Mouse (Mus musculus): ENCODE measurements around the gene Mndal. TPM values are rescaled to one million over a fixed set of nuclear protein-coding genes. Genes with fewer than 3 reads are reported as not detected.
"Not testable (repeated sequence)": the region's sequence is repeated elsewhere in the genome, so short reads cannot be mapped to it uniquely, and the experiment has no call there.

Gene Mndal
- polyA plus RNA-seq, 1 experiment from 2014 or later: 0.77 TPM

DNA sequence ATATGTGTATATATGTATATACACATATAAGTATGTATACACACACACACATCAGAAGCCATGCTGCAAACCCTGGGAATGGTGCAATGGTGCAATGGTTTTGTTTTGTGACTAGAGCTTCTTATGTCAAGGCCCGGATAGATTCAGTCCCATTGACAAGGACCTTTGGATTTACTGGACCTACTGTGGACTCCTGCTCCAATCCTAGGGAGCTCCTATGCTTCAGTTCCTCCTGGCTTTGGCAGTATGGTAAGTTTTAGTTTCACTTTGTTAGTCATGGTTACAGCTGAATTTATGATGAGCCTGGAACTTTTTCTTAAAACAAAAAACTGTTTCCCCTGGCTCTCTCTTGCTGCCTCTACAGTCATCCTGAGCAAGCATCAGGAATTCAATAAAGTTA lies 65.2 kb downstream of the Mndal start:
- not testable (repeated sequence) for DNase-seq (ENCODE audit: low spot score); H3K9me3 ChIP-seq; H3K27me3 ChIP-seq (ENCODE audit: insufficient read depth, poor library complexity, severe bottlenecking); H3K36me3 ChIP-seq; H3K4me3 ChIP-seq; H3K4me1 ChIP-seq; H3K27ac ChIP-seq
- WGBS: 93% methylated on average over 1 of the region's 1 CpGs

GRCm38 (mm10) chr1:173868586-173868985 lies 73.7 kb downstream of the Mndal start:
- H3K4me1 ChIP-seq; H3K9me3 ChIP-seq; H3K27ac ChIP-seq; H3K36me3 ChIP-seq; H3K4me3 ChIP-seq; H3K27me3 ChIP-seq (ENCODE audit: insufficient read depth, poor library complexity, severe bottlenecking); DNase-seq (ENCODE audit: low spot score): not testable (repeated sequence)
- WGBS: 79% methylated on average over 1 of the region's 1 CpGs

DNA sequence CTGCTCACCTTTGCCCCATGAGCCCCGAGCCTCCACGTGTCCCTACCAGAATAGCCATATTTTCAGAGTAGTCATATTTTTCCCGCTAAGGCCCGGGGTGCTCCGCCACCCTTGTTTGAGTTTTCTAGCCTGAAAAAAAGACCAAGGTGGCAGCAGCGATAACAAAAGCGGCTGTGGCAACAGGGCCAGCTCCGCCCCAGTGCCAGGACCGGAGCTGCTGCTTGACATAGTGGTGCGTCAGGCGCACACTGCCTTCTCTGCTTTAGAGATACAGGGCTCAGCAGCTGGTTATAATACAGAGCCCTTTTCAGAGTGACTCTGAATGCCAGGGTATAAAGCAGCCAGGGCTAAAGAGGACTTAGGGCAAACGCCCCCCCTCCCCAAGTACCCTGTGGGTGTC lies 75.8 kb downstream of the Mndal start:
- Histone ChIP-seq H3K36me3 (no peaks in the 10 kb centered on the region), H3K4me1 (no peaks in the 10 kb centered on the region), H3K27me3 (ENCODE audit: insufficient read depth, poor library complexity, severe bottlenecking) (no peaks in the 10 kb centered on the region), H3K27ac (no peak overlapping the region), H3K9me3 (no peaks in the 10 kb centered on the region), H3K4me3 (no peak overlapping the region)
- 77% methylated on average over 12 of the region's 12 CpGs for WGBS
- DNase-seq (ENCODE audit: low spot score): no peak

DNA sequence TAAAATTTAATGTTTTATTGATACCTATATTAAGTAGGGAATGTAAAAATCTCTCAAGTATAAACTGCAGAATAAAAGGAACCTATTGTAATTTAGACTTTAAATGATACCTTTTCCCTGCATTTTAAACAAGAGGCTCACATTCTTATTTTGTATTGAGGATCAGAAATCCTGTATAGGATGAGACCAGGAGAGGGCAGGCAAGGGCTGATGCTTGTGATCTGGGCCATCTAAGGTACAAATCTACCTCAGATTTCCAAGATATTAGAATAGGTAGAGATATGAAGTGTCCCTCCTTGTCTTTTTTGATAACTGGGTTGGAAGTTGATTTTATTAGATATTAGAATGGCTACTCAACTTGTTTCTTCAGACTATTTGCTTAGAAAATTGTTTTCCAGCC lies 88.6 kb downstream of the Mndal start:
- not testable (repeated sequence) for H3K27me3 ChIP-seq (ENCODE audit: insufficient read depth, poor library complexity, severe bottlenecking); H3K36me3 ChIP-seq; H3K27ac ChIP-seq; H3K4me1 ChIP-seq; H3K9me3 ChIP-seq; H3K4me3 ChIP-seq; DNase-seq (ENCODE audit: low spot score)

DNA sequence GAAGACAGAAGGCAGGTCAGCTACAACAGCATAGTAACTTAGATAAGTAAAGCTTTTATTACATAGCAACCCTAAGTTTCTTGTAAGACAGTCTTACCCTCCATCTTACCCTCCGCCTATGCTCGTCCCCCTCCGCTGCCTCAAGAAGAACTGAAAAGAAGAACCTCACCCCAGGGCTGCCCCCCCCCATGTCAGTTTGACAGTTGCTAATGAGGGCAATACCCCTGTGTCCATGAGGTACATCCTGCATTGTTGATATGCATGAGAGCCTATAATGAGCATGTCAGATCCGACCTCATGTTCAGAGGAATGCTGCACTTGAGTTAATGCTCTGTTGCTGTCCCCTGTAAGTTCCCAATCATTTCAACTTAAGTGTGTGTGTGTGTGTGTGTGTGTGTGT lies 89.4 kb downstream of the Mndal start:
- H3K4me3 ChIP-seq; H3K27ac ChIP-seq; H3K9me3 ChIP-seq; DNase-seq (ENCODE audit: low spot score); H3K36me3 ChIP-seq; H3K4me1 ChIP-seq; H3K27me3 ChIP-seq (ENCODE audit: insufficient read depth, poor library complexity, severe bottlenecking): not testable (repeated sequence)
- WGBS: 61% methylated on average over 4 of the region's 4 CpGs

- not testable (repeated sequence) for H3K27me3 ChIP-seq (ENCODE audit: insufficient read depth, poor library complexity, severe bottlenecking); H3K27ac ChIP-seq; H3K9me3 ChIP-seq; H3K36me3 ChIP-seq; DNase-seq (ENCODE audit: low spot score); H3K4me1 ChIP-seq; H3K4me3 ChIP-seq
- WGBS: 60% methylated on average over 4 of the region's 4 CpGs
Measured at GRCm38 (mm10) chr1:173846193-173846592, 96.1 kb downstream of the Mndal start.

GRCm38 (mm10) chr1:173844754-173845153 lies 97.5 kb downstream of the Mndal start:
- no peaks in the 10 kb centered on the region for H3K36me3 ChIP-seq
- no peak overlapping the region for H3K27ac ChIP-seq
- H3K9me3 ChIP-seq: no peaks in the 10 kb centered on the region
- no peak overlapping the region for H3K4me3 ChIP-seq
- H3K27me3 ChIP-seq (ENCODE audit: insufficient read depth, poor library complexity, severe bottlenecking): no peaks in the 10 kb centered on the region
- WGBS: 83% methylated on average over 1 of the region's 1 CpGs
- no peak for DNase-seq (ENCODE audit: low spot score)
- peaks cover 5% of the 10 kb centered on the region; the same call in 1 of the 2 replicates for H3K4me1 ChIP-seq

- not testable (repeated sequence) for DNase-seq (ENCODE audit: low spot score); H3K4me3 ChIP-seq; H3K27me3 ChIP-seq (ENCODE audit: insufficient read depth, poor library complexity, severe bottlenecking); H3K27ac ChIP-seq; H3K4me1 ChIP-seq; H3K36me3 ChIP-seq; H3K9me3 ChIP-seq
- WGBS: 60% methylated on average over 2 of the region's 2 CpGs
Measured at GRCm38 (mm10) chr1:173821481-173821803, 120.8 kb downstream of the Mndal start.

GRCm38 (mm10) chr1:173820794-173821480 lies 121.4 kb downstream of the Mndal start:
- 73% methylated on average over 2 of the region's 2 CpGs for WGBS
- H3K4me3 ChIP-seq; H3K27ac ChIP-seq; H3K9me3 ChIP-seq; H3K4me1 ChIP-seq; H3K27me3 ChIP-seq (ENCODE audit: insufficient read depth, poor library complexity, severe bottlenecking); H3K36me3 ChIP-seq; DNase-seq (ENCODE audit: low spot score): not testable (repeated sequence)

- not testable (repeated sequence) for H3K36me3 ChIP-seq; H3K27me3 ChIP-seq (ENCODE audit: insufficient read depth, poor library complexity, severe bottlenecking); H3K9me3 ChIP-seq; DNase-seq (ENCODE audit: low spot score); H3K4me1 ChIP-seq; H3K4me3 ChIP-seq; H3K27ac ChIP-seq
- WGBS: 77% methylated on average over 2 of the region's 2 CpGs
Measured at GRCm38 (mm10) chr1:173809294-173809693, 133.0 kb downstream of the Mndal start.

- not testable (repeated sequence) for H3K36me3 ChIP-seq; H3K27me3 ChIP-seq (ENCODE audit: insufficient read depth, poor library complexity, severe bottlenecking); H3K27ac ChIP-seq; H3K9me3 ChIP-seq; H3K4me3 ChIP-seq; DNase-seq (ENCODE audit: low spot score); H3K4me1 ChIP-seq
- WGBS: 71% methylated on average over 2 of the region's 2 CpGs
Measured at GRCm38 (mm10) chr1:173802689-173803281, 139.5 kb downstream of the Mndal start.

GRCm38 (mm10) chr1:173802207-173802606 lies 140.1 kb downstream of the Mndal start:
- not testable (repeated sequence) for H3K4me1 ChIP-seq; H3K27ac ChIP-seq; H3K27me3 ChIP-seq (ENCODE audit: insufficient read depth, poor library complexity, severe bottlenecking); H3K9me3 ChIP-seq; H3K4me3 ChIP-seq; DNase-seq (ENCODE audit: low spot score); H3K36me3 ChIP-seq
- 71% methylated on average over 3 of the region's 3 CpGs for WGBS

DNA sequence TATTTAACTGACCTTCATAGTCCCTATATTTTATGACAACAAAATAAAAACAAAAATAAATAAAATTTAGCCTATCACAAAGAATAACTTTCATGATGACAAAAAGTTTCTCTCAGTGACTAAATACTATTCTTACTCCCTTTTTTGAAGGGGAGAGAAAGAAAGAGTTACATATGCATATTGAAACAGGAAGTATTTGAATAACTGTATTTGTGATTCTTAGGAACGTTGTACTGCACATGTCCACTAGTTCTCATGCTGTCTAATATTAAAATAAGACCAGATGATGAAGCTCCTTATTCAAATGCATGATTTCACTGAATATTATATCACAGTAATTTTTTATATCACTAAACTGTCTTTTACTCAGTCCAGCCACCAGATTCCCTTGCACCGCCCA lies 140.5 kb downstream of the Mndal start:
- not testable (repeated sequence) for H3K27me3 ChIP-seq (ENCODE audit: insufficient read depth, poor library complexity, severe bottlenecking); H3K4me1 ChIP-seq; H3K36me3 ChIP-seq; H3K9me3 ChIP-seq; H3K27ac ChIP-seq; DNase-seq (ENCODE audit: low spot score); H3K4me3 ChIP-seq
- 84% methylated on average over 2 of the region's 2 CpGs for WGBS
